Mouse (Mus musculus): ENCODE data around the gene Abhd17b. TPM values are rescaled to one million over a fixed set of nuclear protein-coding genes. Genes with fewer than 3 reads are reported as not detected.

Gene Abhd17b
- polyA plus RNA-seq, 1 experiment: 9.7 TPM

DNA sequence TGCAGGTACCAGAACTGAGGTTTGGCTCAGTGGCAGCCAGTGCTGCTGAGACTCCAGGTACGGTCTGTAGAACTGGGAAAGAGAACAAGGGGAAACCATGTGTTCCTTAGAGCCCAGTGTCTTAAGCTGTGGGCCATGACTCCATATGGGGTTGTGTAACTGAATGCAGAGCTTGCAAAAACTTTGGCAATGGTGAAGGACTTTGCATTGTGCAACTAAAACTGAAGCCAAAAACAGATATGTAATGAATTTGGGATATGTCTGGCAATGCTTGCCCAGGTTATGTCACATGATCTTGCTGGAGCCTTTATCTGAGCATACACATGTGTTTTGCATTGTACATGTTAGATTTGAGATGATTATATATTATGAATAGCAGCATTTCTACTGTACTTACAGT, 72.2 kb downstream of the Abhd17b start:
- 50% methylated on average over 1 of the region's 1 CpGs for WGBS
- TF ChIP-seq CTCF (IDR thresholded peaks at IDR 0.05; ENCODE audit: control insufficient read depth, insufficient read depth, low read length): no peak
- no peak for TF ChIP-seq POLR2A (IDR thresholded peaks at IDR 0.05; ENCODE audit: borderline replicate concordance, control insufficient read depth, low read depth, low read length)
- Histone ChIP-seq H3K27ac (ENCODE audit: control insufficient read depth, insufficient read depth, low read depth, low read length, poor library complexity) (no peak overlapping the region), H3K4me3 (replicated peaks; ENCODE audit: control insufficient read depth, low read depth, low read length) (no peak overlapping the region), H3K4me1 (ENCODE audit: control insufficient read depth, insufficient read depth, low read length) (no peaks in the 10 kb centered on the region; the same call in 1 of the 2 replicates)

DNA sequence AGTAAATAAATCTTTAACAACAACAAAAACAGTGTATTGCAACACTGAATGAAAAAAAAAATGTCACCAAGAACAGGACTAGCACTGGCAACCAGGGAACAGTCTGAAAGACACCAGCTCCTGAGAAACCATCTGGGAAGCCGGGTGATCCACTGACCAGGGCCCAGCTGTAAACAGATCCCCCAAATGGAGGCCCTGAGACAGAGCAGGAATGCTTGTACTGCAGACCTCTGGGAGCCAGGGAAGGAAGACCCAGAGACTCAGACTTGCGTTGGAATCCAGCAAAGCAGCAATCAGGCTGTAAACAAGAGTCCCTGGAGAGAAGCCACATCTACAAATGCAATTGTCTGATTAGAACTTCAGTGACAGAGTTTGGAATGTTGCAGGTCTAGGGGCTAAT, 74.1 kb downstream of the Abhd17b start:
- no peaks in the 10 kb centered on the region; the same call in 1 of the 2 replicates for H3K4me1 ChIP-seq (ENCODE audit: control insufficient read depth, insufficient read depth, low read length)
- no peak overlapping the region for H3K4me3 ChIP-seq (replicated peaks; ENCODE audit: control insufficient read depth, low read depth, low read length)
- no peak for TF ChIP-seq POLR2A (IDR thresholded peaks at IDR 0.05; ENCODE audit: borderline replicate concordance, control insufficient read depth, low read depth, low read length)
- no peak for TF ChIP-seq CTCF (IDR thresholded peaks at IDR 0.05; ENCODE audit: control insufficient read depth, insufficient read depth, low read length)
- 72% methylated on average over 2 of the region's 2 CpGs for WGBS
- H3K27ac ChIP-seq (ENCODE audit: control insufficient read depth, insufficient read depth, low read depth, low read length, poor library complexity): no peak overlapping the region

DNA sequence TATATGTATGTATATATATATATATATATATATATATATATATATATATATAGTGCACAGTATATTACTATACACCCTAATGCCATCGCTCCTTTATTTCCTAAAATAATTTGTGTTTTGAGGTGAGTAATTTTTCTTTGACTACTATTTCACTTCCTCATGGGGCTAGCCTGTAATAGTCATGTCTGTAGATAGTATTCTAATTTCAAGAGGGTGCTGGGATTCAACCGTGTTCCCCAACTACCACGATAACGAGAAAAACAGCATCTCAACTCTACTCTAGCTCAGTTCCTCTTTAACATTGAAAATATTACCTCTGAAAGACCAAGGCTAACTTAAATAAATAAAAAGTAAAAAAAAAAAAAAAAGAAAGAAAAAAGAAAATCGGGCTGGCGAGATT, 75.4 kb downstream of the Abhd17b start:
- Histone ChIP-seq H3K4me3 (replicated peaks; ENCODE audit: control insufficient read depth, low read depth, low read length) (no peak overlapping the region), H3K4me1 (ENCODE audit: control insufficient read depth, insufficient read depth, low read length) (no peaks in the 10 kb centered on the region; the same call in 1 of the 2 replicates), H3K27ac (ENCODE audit: control insufficient read depth, insufficient read depth, low read depth, low read length, poor library complexity) (no peak overlapping the region)
- TF ChIP-seq POLR2A (IDR thresholded peaks at IDR 0.05; ENCODE audit: borderline replicate concordance, control insufficient read depth, low read depth, low read length) (no peak), CTCF (IDR thresholded peaks at IDR 0.05; ENCODE audit: control insufficient read depth, insufficient read depth, low read length) (no peak)
- WGBS: 68% methylated on average over 6 of the region's 6 CpGs

DNA sequence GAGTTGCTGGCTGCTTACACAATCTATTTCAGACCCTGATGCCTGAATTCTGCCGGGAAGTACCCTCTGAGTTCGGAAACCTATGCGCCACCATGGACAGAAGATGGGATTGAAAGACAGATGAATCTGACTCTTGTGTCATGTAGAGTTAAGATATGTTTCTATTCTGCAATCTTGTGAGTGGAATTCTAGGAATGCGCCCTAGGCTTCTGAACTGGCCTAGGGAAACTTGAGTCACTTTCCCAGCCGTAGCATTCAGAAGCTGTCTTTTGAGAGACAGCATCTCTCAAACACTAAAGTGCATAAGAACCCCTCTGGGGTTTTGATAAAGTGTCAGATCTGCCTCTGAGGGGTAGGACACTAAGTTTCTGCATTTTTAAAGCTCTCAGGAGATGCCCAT, 78.9 kb downstream of the Abhd17b start:
- no peaks in the 10 kb centered on the region; the same call in 1 of the 2 replicates for H3K4me1 ChIP-seq (ENCODE audit: control insufficient read depth, insufficient read depth, low read length)
- no peak for TF ChIP-seq POLR2A (IDR thresholded peaks at IDR 0.05; ENCODE audit: borderline replicate concordance, control insufficient read depth, low read depth, low read length)
- TF ChIP-seq CTCF (IDR thresholded peaks at IDR 0.05; ENCODE audit: control insufficient read depth, insufficient read depth, low read length): no peak
- no peak overlapping the region for H3K4me3 ChIP-seq (replicated peaks; ENCODE audit: control insufficient read depth, low read depth, low read length)
- 88% methylated on average over 5 of the region's 5 CpGs for WGBS
- H3K27ac ChIP-seq (ENCODE audit: control insufficient read depth, insufficient read depth, low read depth, low read length, poor library complexity): no peak overlapping the region

DNA sequence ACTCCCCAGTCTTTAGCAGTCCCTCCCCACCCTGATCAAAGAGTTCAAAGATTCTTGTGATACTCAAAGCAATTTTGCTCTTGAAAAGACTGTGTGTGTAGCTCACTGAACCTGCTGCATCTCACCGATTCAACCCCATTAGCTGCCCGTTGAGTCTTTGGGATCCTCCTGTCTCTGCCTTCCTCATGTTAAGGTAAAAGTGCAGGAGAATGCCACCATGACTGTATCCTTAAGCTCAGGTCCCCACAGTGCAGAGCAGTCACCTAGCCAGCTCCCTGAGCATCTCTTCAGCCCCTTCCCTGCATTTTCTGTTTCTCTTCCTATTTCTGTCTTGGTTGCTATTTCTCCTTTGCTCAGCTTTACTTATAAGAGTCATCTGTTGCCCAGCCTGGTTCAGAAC, 80.2 kb downstream of the Abhd17b start:
- no peak for TF ChIP-seq CTCF (IDR thresholded peaks at IDR 0.05; ENCODE audit: control insufficient read depth, insufficient read depth, low read length)
- TF ChIP-seq POLR2A (IDR thresholded peaks at IDR 0.05; ENCODE audit: borderline replicate concordance, control insufficient read depth, low read depth, low read length): no peak
- Histone ChIP-seq H3K27ac (ENCODE audit: control insufficient read depth, insufficient read depth, low read depth, low read length, poor library complexity) (no peak overlapping the region), H3K4me1 (ENCODE audit: control insufficient read depth, insufficient read depth, low read length) (peaks cover 2% of the 10 kb centered on the region; the same call in 1 of the 2 replicates), H3K4me3 (replicated peaks; ENCODE audit: control insufficient read depth, low read depth, low read length) (no peak overlapping the region)
- WGBS: 85% methylated on average over 2 of the region's 2 CpGs

DNA sequence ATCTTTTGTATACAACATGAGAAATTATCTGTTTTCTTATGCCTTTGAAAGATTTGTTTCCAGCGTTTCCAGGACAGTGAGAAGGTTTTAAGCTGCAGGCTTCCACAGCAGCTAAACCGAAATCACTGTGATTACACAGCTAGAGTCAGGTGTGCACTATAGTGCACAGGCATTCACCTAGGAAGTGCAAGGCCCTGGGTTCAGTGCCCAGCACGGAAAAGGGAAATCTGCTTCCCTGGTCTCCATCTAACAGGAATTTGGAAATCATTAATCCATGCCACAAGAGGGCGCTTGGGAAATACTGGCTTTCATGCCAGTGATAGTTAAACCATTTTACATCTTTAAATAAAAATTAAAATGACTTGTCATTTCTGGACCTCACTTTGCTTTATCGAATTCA, 81.1 kb downstream of the Abhd17b start:
- no peak overlapping the region for H3K27ac ChIP-seq (ENCODE audit: control insufficient read depth, insufficient read depth, low read depth, low read length, poor library complexity)
- no peak overlapping the region for H3K4me3 ChIP-seq (replicated peaks; ENCODE audit: control insufficient read depth, low read depth, low read length)
- 60% methylated on average over 5 of the region's 5 CpGs for WGBS
- TF ChIP-seq CTCF (IDR thresholded peaks at IDR 0.05; ENCODE audit: control insufficient read depth, insufficient read depth, low read length) (no peak), POLR2A (IDR thresholded peaks at IDR 0.05; ENCODE audit: borderline replicate concordance, control insufficient read depth, low read depth, low read length) (no peak)
- peaks cover 3% of the 10 kb centered on the region; the same call in 1 of the 2 replicates for H3K4me1 ChIP-seq (ENCODE audit: control insufficient read depth, insufficient read depth, low read length)

Other genes with a start within 250 kb of the Abhd17b start
- 51.2 TPM in 2 replicates for gene Gda, start 179.7 kb upstream of the Abhd17b start, polyA plus RNA-seq (2011; ENCODE audit: insufficient read depth, insufficient read length, low replicate concordance, missing spikeins)
- gene 1110059E24Rik, start 209 bp upstream of the Abhd17b start, polyA plus RNA-seq (2011; ENCODE audit: insufficient read depth, insufficient read length, low replicate concordance, missing spikeins): 10.3 and 14.1 TPM in 2 replicates
- 1.8 and 6.9 TPM in 2 replicates for gene Cemip2, start 125.2 kb downstream of the Abhd17b start, polyA plus RNA-seq (2011; ENCODE audit: insufficient read depth, insufficient read length, low replicate concordance, missing spikeins)

Measured in bone marrow, adult 2 months (tissue).